Mouse (Mus musculus) retina, postnatal 7 days (tissue): ENCODE data around the gene Disc1.

ENCODE experiments used
- DNase-seq: peaks from one replicate; pipeline ENCODE4 v3.0.0-alpha.2; 2012; ENCODE audit warnings: low read depth, low spot score

Gene Disc1

GRCm38 (mm10) chr8:125301931-125302361 lies 248.0 kb downstream of the Disc1 start:
- no peak for DNase-seq

GRCm38 (mm10) chr8:125306665-125307064 lies 252.7 kb downstream of the Disc1 start:
- no peak for DNase-seq

GRCm38 (mm10) chr8:125309985-125310384 lies 256.0 kb downstream of the Disc1 start:
- no peak for DNase-seq
